In genomic region chr17:34263068-34263467, GRCm38 (mm10) we compare ENCODE assay signal across 8 mouse cellular contexts. TPM values are rescaled to one million over a fixed set of nuclear protein-coding genes. Genes with fewer than 3 reads are reported as not detected.
A peak's percentile ranks its signal among the peaks of the same experiment; 100 is the strongest.
DNase-seq lines count a peak whose midpoint lies in the region; ATAC-seq and TF ChIP-seq lines count a peak whose summit lies in the region.

No protein-coding gene starts in this region.

- ATAC-seq in activated CD4-positive, CD25-positive, alpha-beta regulatory T cell, adult 4 months: peak; percentile 86

- H3K27ac ChIP-seq in left cerebral cortex, adult 2 months: no peak overlapping the region
- H3K27ac ChIP-seq in macrophage: no peak overlapping the region

- H3K79me2 ChIP-seq in macrophage (ENCODE audit: inconsistent target): no peaks in the 10 kb centered on the region

- intact Hi-C loops in left cerebral cortex, adult 2 months (cut with DNase I): loop anchor here (5.0 kb wide), 1 partner anchor 44 kb away; the partner anchor contains the start of gene H2-Eb1

- TF ChIP-seq CTCF in left cerebral cortex, adult 2 months (IDR thresholded peaks at IDR 0.05): no peak

- peak overlapping the region; percentile 45 for H3K4me3 ChIP-seq in left cerebral cortex, adult 2 months
- H3K4me3 ChIP-seq in macrophage (ENCODE audit: inconsistent target): peak overlapping the region; percentile 45

- peak; percentile 43 to 75 for DNase-seq in cerebellum, postnatal 36 days
- DNase-seq in gastrocnemius, adult 8-10 months (ENCODE audit: low spot score in 2 of 2): peak; percentile 11 to 40
- DNase-seq in induced T-regulatory cell, adult 2 months (ENCODE audit: low read depth): peak; percentile 96
- DNase-seq in left cerebral cortex, adult 2 months (ENCODE audit: extremely low spot score in 1 of 2, low spot score in 2 of 2): peak; percentile 65 to 67
- peak; percentile 78 for DNase-seq in right cerebral cortex, postnatal 10 days (ENCODE audit: low spot score in 2 of 2)
- DNase-seq in urinary bladder, postnatal 36 days (ENCODE audit: low spot score in 2 of 2): peak; percentile 51 to 56

- WGBS in macrophage (ENCODE audit: missing documents): 2% methylated on average over 8 of the region's 8 CpGs

- H3K36me3 ChIP-seq in macrophage (ENCODE audit: inconsistent target): no peaks in the 10 kb centered on the region

RNA-seq across cellular contexts. Expression of gene H2-Ab1, which starts 5.6 kb away (rescaled TPM):
- polyA plus RNA-seq in activated CD4-positive, CD25-positive, alpha-beta regulatory T cell, adult 4 months (2017; shearing (Covaris generic)): 10 to 100 TPM in 1 of 2 experiments, 1 to 10 TPM in 1; 3.7 to 69.9 TPM
- 1 to 10 TPM; 2.3 to 4.7 (median 3.9) TPM for total RNA-seq in gastrocnemius, adult 8-10 months (2022)
- 1 to 10 TPM; 1.3 to 3.1 TPM for total RNA-seq in left cerebral cortex, adult 2 months (2021)
- total RNA-seq in macrophage (2018; cell fraction: chromatin; rRNA removed): 100 to 1,000 TPM in 1 of 26 experiments, 10 to 100 TPM in 23, 1 to 10 TPM in 2; 5.3 to 118 (median 27.4) TPM
- total RNA-seq in macrophage (2018; cell fraction: cytosol; rRNA removed): 100 to 1,000 TPM in 16 of 26 experiments, 10 to 100 TPM in 10; 51.8 to 189 (median 114) TPM
- total RNA-seq in macrophage (2018; cell fraction: nucleus; rRNA removed): 100 to 1,000 TPM in 23 of 26 experiments, 10 to 100 TPM in 3; 50.6 to 338 (median 193) TPM
- 88.0 to 180 TPM (median 145 TPM) in 3 replicates for polyA plus RNA-seq in macrophage (2018)

RNA-seq across cellular contexts. Expression of gene H2-Ob, which starts 24.4 kb away (rescaled TPM):
- 10 to 100 TPM; 57.3 to 70.9 TPM for polyA plus RNA-seq in activated CD4-positive, CD25-positive, alpha-beta regulatory T cell, adult 4 months (2017; shearing (Covaris generic))
- total RNA-seq in gastrocnemius, adult 8-10 months (2022): under 1 TPM in 1 of 4 experiments, not detected in 3; 0.10 TPM
- under 1 TPM; 0.16 to 0.18 TPM for total RNA-seq in left cerebral cortex, adult 2 months (2021)
- total RNA-seq in macrophage (2018; cell fraction: chromatin; rRNA removed): 1 to 10 TPM in 1 of 26 experiments, under 1 TPM in 4, not detected in 21; 0.37 to 1.8 (median 0.66) TPM
- 1 to 10 TPM in 1 of 26 experiments, under 1 TPM in 23, not detected in 2; 0.07 to 1.0 (median 0.24) TPM for total RNA-seq in macrophage (2018; cell fraction: cytosol; rRNA removed)
- 1 to 10 TPM in 17 of 26 experiments, under 1 TPM in 7, not detected in 2; 0.55 to 3.7 (median 1.4) TPM for total RNA-seq in macrophage (2018; cell fraction: nucleus; rRNA removed)
- 0.15 to 0.41 TPM (median 0.33 TPM) in 3 replicates for polyA plus RNA-seq in macrophage (2018)

RNA-seq across cellular contexts. Expression of gene H2-Aa, which starts 24.6 kb away (rescaled TPM):
- 10 to 100 TPM in 1 of 2 experiments, 1 to 10 TPM in 1; 4.0 to 79.3 TPM for polyA plus RNA-seq in activated CD4-positive, CD25-positive, alpha-beta regulatory T cell, adult 4 months (2017; shearing (Covaris generic))
- total RNA-seq in gastrocnemius, adult 8-10 months (2022): 1 to 10 TPM; 3.1 to 4.1 (median 3.5) TPM
- total RNA-seq in left cerebral cortex, adult 2 months (2021): 1 to 10 TPM; 1.0 to 3.1 TPM
- total RNA-seq in macrophage (2018; cell fraction: chromatin; rRNA removed): 10 to 100 TPM in 22 of 26 experiments, 1 to 10 TPM in 4; 4.4 to 78.3 (median 18.3) TPM
- total RNA-seq in macrophage (2018; cell fraction: cytosol; rRNA removed): 100 to 1,000 TPM in 24 of 26 experiments, 10 to 100 TPM in 2; 96.8 to 261 (median 173) TPM
- 100 to 1,000 TPM in 23 of 26 experiments, 10 to 100 TPM in 3; 44.4 to 288 (median 166) TPM for total RNA-seq in macrophage (2018; cell fraction: nucleus; rRNA removed)
- polyA plus RNA-seq in macrophage (2018): 116 to 315 TPM (median 141 TPM) in 3 replicates

RNA-seq across cellular contexts. Expression of gene H2-Eb1, which starts 42.6 kb away (rescaled TPM):
- 10 to 100 TPM in 1 of 2 experiments, 1 to 10 TPM in 1; 5.2 to 64.7 TPM for polyA plus RNA-seq in activated CD4-positive, CD25-positive, alpha-beta regulatory T cell, adult 4 months (2017; shearing (Covaris generic))
- total RNA-seq in gastrocnemius, adult 8-10 months (2022): 1 to 10 TPM; 2.6 to 6.3 (median 3.7) TPM
- 1 to 10 TPM; 1.1 to 2.1 TPM for total RNA-seq in left cerebral cortex, adult 2 months (2021)
- 10 to 100 TPM in 20 of 26 experiments, 1 to 10 TPM in 6; 3.1 to 43.8 (median 14.2) TPM for total RNA-seq in macrophage (2018; cell fraction: chromatin; rRNA removed)
- 100 to 1,000 TPM in 18 of 26 experiments, 10 to 100 TPM in 8; 72.0 to 167 (median 122) TPM for total RNA-seq in macrophage (2018; cell fraction: cytosol; rRNA removed)
- total RNA-seq in macrophage (2018; cell fraction: nucleus; rRNA removed): 100 to 1,000 TPM in 20 of 26 experiments, 10 to 100 TPM in 6; 59.0 to 237 (median 136) TPM
- polyA plus RNA-seq in macrophage (2018): 73.4 to 224 TPM (median 73.4 TPM) in 3 replicates

RNA-seq across cellular contexts. Expression of gene Tap2, which starts 59.7 kb away (rescaled TPM):
- 100 to 1,000 TPM in 1 of 2 experiments, 10 to 100 TPM in 1; 68.0 to 148 TPM for polyA plus RNA-seq in activated CD4-positive, CD25-positive, alpha-beta regulatory T cell, adult 4 months (2017; shearing (Covaris generic))
- 1 to 10 TPM; 5.1 to 7.6 (median 6.7) TPM for total RNA-seq in gastrocnemius, adult 8-10 months (2022)
- total RNA-seq in left cerebral cortex, adult 2 months (2021): 1 to 10 TPM; 7.0 to 7.8 TPM
- total RNA-seq in macrophage (2018; cell fraction: chromatin; rRNA removed): 100 to 1,000 TPM in 5 of 26 experiments, 10 to 100 TPM in 21; 11.9 to 205 (median 50.9) TPM
- total RNA-seq in macrophage (2018; cell fraction: cytosol; rRNA removed): 100 to 1,000 TPM in 11 of 26 experiments, 10 to 100 TPM in 15; 27.8 to 170 (median 64.7) TPM
- total RNA-seq in macrophage (2018; cell fraction: nucleus; rRNA removed): 100 to 1,000 TPM in 15 of 26 experiments, 10 to 100 TPM in 11; 56.8 to 387 (median 149) TPM
- polyA plus RNA-seq in macrophage (2018): 26.1 to 58.7 TPM (median 37.6 TPM) in 3 replicates

Comparison
In these comparisons a context has a peak if more than half of its experiments do, and no peak if none do; other contexts are left out.
1. DNase-seq: peak in every context shown above with its lines; median percentile 96 in induced T-regulatory cell, adult 2 months; 78 in right cerebral cortex, postnatal 10 days; 66 in left cerebral cortex, adult 2 months; 59 in cerebellum, postnatal 36 days; 54 in urinary bladder, postnatal 36 days; 26 in gastrocnemius, adult 8-10 months.